Mouse (Mus musculus) kidney, adult 2 months (tissue): ENCODE measurements around the gene Cggbp1.

ENCODE experiments used
- CTCF ChIP-seq: fragments of 200-500 bp; conservative IDR thresholded peaks from 2 replicates; pipeline ENCODE4 v1.5.1; 2011; ENCODE audit warnings: low read depth, mild to moderate bottlenecking, control low read depth, low read length, moderate library complexity, mixed read lengths; ENCODE audit not compliant: insufficient read depth, insufficient read length
- POLR2A ChIP-seq: fragments of 200-500 bp; IDR thresholded peaks from one replicate; pipeline ENCODE4 v1.6.1; 2011; ENCODE audit warnings: low read depth, low read length, control low read depth

- TF ChIP-seq POLR2A = no peak
- TF ChIP-seq CTCF = no peak
Observed at GRCm38 (mm10) chr16:64889496-64889895, 37.7 kb downstream of the Cggbp1 start.
